Mouse (Mus musculus) lung, postnatal 0 days (tissue): ENCODE measurements around the gene Osbpl11. TPM values are rescaled to one million over a fixed set of nuclear protein-coding genes. Genes with fewer than 3 reads are reported as not detected.

Source experiments
- ATAC-seq: fragments of 200-750 bp; cut with Nextera tagmentation; 2 replicates; pipeline ENCODE4 v1.8.0; 2017; ENCODE audit warnings: moderate library complexity
- DNase-seq: peaks from one replicate; pipeline ENCODE4 v3.0.0-alpha.2; 2016; ENCODE audit warnings: low spot score
- H3K27ac ChIP-seq: fragments of 300-500 bp; sonication (generic); 2 replicates; pipeline ENCODE4 v1.5.1; 2014; ENCODE audit warnings: antibody characterized with exemption, mild to moderate bottlenecking, low read length, mixed read lengths
- H3K27me3 ChIP-seq: fragments of 300-500 bp; sonication (generic); replicated peaks from 2 replicates; pipeline ENCODE4 v1.6.1; 2014; ENCODE audit warnings: low read length, mixed read lengths; ENCODE audit not compliant: insufficient read depth
- H3K36me3 ChIP-seq: fragments of 300-500 bp; sonication (generic); 2 replicates; pipeline ENCODE4 v1.6.1; 2014; ENCODE audit warnings: low read length, mixed read lengths; ENCODE audit not compliant: insufficient read depth
- H3K4me1 ChIP-seq: fragments of 300-500 bp; sonication (generic); 2 replicates; pipeline ENCODE4 v1.6.1; 2014; ENCODE audit warnings: antibody characterized with exemption, low read depth, low read length, mixed read lengths; ENCODE audit not compliant: insufficient read depth
- H3K4me2 ChIP-seq: fragments of 300-500 bp; sonication (generic); replicated peaks from 2 replicates; pipeline ENCODE4 v1.6.1; 2014; ENCODE audit warnings: low read depth, mild to moderate bottlenecking, low read length, moderate library complexity, mixed read lengths
- H3K4me3 ChIP-seq: fragments of 300-500 bp; sonication (generic); 2 replicates; pipeline ENCODE4 v1.5.1; 2014; ENCODE audit warnings: low read depth, low read length
- H3K9ac ChIP-seq: fragments of 300-500 bp; sonication (generic); replicated peaks from 2 replicates; pipeline ENCODE4 v1.6.1; 2014; ENCODE audit warnings: low read depth, mild to moderate bottlenecking
- H3K9me3 ChIP-seq: fragments of 300-500 bp; sonication (generic); 2 replicates; pipeline ENCODE4 v1.6.1; 2016; ENCODE audit warnings: low read length, mixed read lengths
- CTCF ChIP-seq: IDR thresholded peaks from 2 replicates; pipeline ENCODE4 v1.5.1; 2016; ENCODE audit warnings: antibody characterized with exemption, mild to moderate bottlenecking
- EP300 ChIP-seq: IDR thresholded peaks from 2 replicates; pipeline ENCODE4 v1.6.1; 2016; ENCODE audit warnings: antibody characterized with exemption, mild to moderate bottlenecking, control low read depth
- WGBS: fragments of 180-500 bp; shearing (Covaris S2); extraction: QIAGEN DNeasy Blood & Tissue Kit; methylation state at CpG from one replicate; pipeline ENCODE4 v1.1.7; 2014; 5-methylcytosine and 5-hydroxymethylcytosine counted together
- polyA plus RNA-seq: library from polyadenylated mRNA; unstranded; fragments of >200 nt; fragmentation: Nextera tagmentation; extraction: Ambion mirVana; gene quantifications from 2 replicates; pipeline ENCODE4 v1.2.1, GENCODE M21; 2015

Gene Osbpl11
- polyA plus RNA-seq, 1 experiment from 2014 or later = 13.6 TPM

GRCm38 (mm10) chr16:33186134-33186533 lies 1.3 kb downstream of the Osbpl11 start:
- H3K4me3 ChIP-seq = peak overlapping the region; percentile 98
- peak; percentile 70 for DNase-seq
- H3K9me3 ChIP-seq = no peaks in the 10 kb centered on the region
- no peaks in the 10 kb centered on the region for H3K36me3 ChIP-seq
- peak overlapping the region; percentile 74 for H3K4me2 ChIP-seq
- TF ChIP-seq CTCF = no peak
- TF ChIP-seq EP300 = no peak
- 4% methylated on average over 4 of the region's 4 CpGs for WGBS
- H3K27me3 ChIP-seq = no peaks in the 10 kb centered on the region
- no peak for ATAC-seq
- H3K4me1 ChIP-seq = peaks cover 5% of the 10 kb centered on the region; the same call in 1 of the 2 replicates
- H3K9ac ChIP-seq = peak overlapping the region; percentile 99
- H3K27ac ChIP-seq = peak overlapping the region; percentile 98

DNA sequence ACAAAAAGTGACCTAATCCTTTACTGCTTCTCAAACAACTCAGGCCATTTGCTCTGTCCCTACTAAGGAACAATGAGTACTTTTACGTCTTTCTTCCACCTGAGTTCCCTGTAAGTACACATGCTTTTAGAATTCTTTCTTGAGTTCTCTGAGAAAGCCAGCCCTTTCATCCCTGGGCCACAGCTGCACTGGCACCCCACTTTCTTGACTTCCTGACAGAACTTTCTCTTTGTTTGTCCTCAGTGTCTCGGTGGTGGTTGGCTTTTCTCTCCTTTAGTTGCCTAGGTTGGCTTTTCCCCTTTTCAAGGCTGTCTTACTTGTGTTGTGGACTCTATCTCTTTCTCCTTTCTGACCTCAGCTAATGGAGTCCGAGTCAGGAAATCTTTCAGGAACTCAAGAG lies 3.2 kb downstream of the Osbpl11 start:
- H3K4me3 ChIP-seq = no peak overlapping the region
- ATAC-seq (no peak), DNase-seq (peak; percentile 28)
- H3K4me1 ChIP-seq = peaks cover 15% of the 10 kb centered on the region; the same call in 1 of the 2 replicates
- peak overlapping the region; percentile 29; the same call in 1 of the 2 replicates for H3K4me2 ChIP-seq
- TF ChIP-seq CTCF (no peak), EP300 (no peak)
- H3K27me3 ChIP-seq = no peaks in the 10 kb centered on the region
- WGBS = 43% methylated on average over 3 of the region's 3 CpGs
- no peak overlapping the region for H3K9ac ChIP-seq
- H3K27ac ChIP-seq = peak overlapping the region; percentile 23; the same call in 1 of the 2 replicates
- H3K9me3 ChIP-seq = no peaks in the 10 kb centered on the region
- 0 out of 2 replicates have a peak, but pooled peaks cover 3% of the 10 kb centered on the region for H3K36me3 ChIP-seq

DNA sequence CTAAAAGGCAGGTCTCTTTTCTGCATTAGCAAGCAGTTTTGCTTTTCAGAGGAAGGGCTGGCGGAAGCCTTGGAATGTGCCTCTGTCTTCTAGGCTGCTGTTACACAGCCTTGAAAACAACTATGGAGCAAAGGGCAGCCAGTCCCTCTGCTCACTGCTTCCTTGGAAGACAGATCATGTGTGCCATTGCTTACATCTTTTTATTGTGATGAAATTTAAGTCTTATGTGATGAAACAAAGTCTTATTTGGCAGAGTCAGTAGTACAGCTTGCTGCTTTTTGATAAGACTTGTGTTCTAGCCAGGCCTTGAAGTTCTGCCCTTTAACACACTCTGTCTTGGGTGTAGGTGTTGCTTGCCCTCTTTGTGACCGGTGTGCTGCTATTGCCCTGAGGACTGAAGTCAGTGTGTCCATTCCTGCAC lies 6.8 kb downstream of the Osbpl11 start:
- peak; percentile 93 for DNase-seq
- peak; percentile 83 for ATAC-seq
- TF ChIP-seq CTCF (no peak), EP300 (peak; percentile 62; the same call in 1 of the 2 replicates)
- no peak overlapping the region for H3K4me3 ChIP-seq
- 0 out of 2 replicates have a peak, but pooled peaks cover 3% of the 10 kb centered on the region for H3K36me3 ChIP-seq
- H3K4me2 ChIP-seq = no peak overlapping the region
- 50% methylated on average over 2 of the region's 2 CpGs for WGBS
- peak overlapping the region; percentile 55 for H3K27ac ChIP-seq
- H3K27me3 ChIP-seq = no peaks in the 10 kb centered on the region
- peaks cover 16% of the 10 kb centered on the region; the same call in 1 of the 2 replicates for H3K4me1 ChIP-seq
- no peaks in the 10 kb centered on the region for H3K9me3 ChIP-seq
- H3K9ac ChIP-seq = no peak overlapping the region; the same call in 1 of the 2 replicates

DNA sequence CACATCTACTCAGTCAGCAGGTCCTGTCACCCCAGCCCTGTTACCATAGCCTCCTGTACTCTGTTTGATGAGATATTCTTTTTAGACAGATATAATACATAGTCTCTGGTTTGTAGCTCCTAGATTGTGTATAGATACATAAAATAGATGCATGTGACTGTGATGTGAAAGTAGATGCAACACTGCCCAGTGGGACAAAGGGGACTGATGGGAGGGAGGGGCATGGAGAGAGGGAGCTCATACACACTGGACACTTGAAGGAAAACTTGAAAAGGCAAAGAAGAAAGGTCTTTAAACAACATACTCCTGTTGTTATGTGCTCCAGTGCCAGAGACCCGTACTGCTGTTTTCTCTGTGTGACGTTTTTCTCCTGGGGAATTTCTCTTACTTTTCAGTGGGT lies 7.4 kb downstream of the Osbpl11 start:
- TF ChIP-seq CTCF = no peak
- TF ChIP-seq EP300 = no peak
- DNase-seq (peak; percentile 19), ATAC-seq (peak; percentile 11; the same call in 1 of the 2 replicates)
- H3K36me3 ChIP-seq = 0 out of 2 replicates have a peak, but pooled peaks cover 3% of the 10 kb centered on the region
- H3K4me2 ChIP-seq = no peak overlapping the region
- 60% methylated on average over 2 of the region's 2 CpGs for WGBS
- H3K4me3 ChIP-seq = no peak overlapping the region
- H3K9ac ChIP-seq = no peak overlapping the region
- no peaks in the 10 kb centered on the region for H3K9me3 ChIP-seq
- peak overlapping the region; percentile 55 for H3K27ac ChIP-seq
- H3K4me1 ChIP-seq = peaks cover 13% of the 10 kb centered on the region; the same call in 1 of the 2 replicates
- H3K27me3 ChIP-seq = no peaks in the 10 kb centered on the region

DNA sequence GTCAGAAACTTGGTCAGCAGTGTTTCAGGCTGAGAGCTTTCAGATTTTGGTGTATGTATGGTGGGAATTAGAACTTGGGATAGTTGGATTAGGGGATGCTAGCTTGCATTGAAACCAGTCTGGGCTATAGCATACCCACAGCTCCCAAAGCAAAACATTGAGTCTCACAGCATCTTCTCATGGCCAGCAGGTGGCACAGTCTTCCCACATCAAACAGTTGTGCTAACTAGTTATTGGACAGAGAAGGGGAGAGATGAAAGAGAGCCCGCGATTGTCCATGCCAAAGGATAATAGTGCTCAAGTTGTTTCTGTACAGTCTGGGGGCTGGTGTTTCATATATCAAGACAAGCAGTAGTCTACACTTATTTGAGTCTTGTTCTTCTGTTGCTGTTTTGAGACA lies 8.8 kb downstream of the Osbpl11 start:
- no peak for TF ChIP-seq EP300
- TF ChIP-seq CTCF = peak; percentile 84
- Histone ChIP-seq H3K9ac (no peak overlapping the region), H3K36me3 (0 out of 2 replicates have a peak, but pooled peaks cover 3% of the 10 kb centered on the region), H3K4me3 (no peak overlapping the region), H3K4me2 (no peak overlapping the region), H3K27me3 (no peaks in the 10 kb centered on the region), H3K27ac (no peak overlapping the region), H3K4me1 (peaks cover 11% of the 10 kb centered on the region; the same call in 1 of the 2 replicates), H3K9me3 (no peaks in the 10 kb centered on the region)
- 29% methylated on average over 2 of the region's 2 CpGs for WGBS
- ATAC-seq = no peak
- peak; percentile 81 for DNase-seq

- Histone ChIP-seq H3K27ac (no peak overlapping the region), H3K4me2 (no peak overlapping the region), H3K27me3 (no peaks in the 10 kb centered on the region), H3K36me3 (0 out of 2 replicates have a peak, but pooled peaks cover 3% of the 10 kb centered on the region), H3K9me3 (no peaks in the 10 kb centered on the region), H3K4me1 (peaks cover 11% of the 10 kb centered on the region; the same call in 1 of the 2 replicates), H3K9ac (no peak overlapping the region), H3K4me3 (no peak overlapping the region)
- TF ChIP-seq CTCF (peak; percentile 69), EP300 (no peak)
- ATAC-seq (peak; percentile 50), DNase-seq (peak; percentile 65)
- 43% methylated on average over 4 of the region's 5 CpGs for WGBS
These were observed 10.9 kb downstream of the Osbpl11 start for GRCm38 (mm10) chr16:33195686-33196313.
